Mouse (Mus musculus) liver, postnatal 0 days (tissue): ENCODE measurements around the gene Ackr4.

Experiments used
- CTCF ChIP-seq: sonication (generic); IDR thresholded peaks from 2 replicates; pipeline ENCODE4 v1.5.1; 2016; ENCODE audit warnings: antibody characterized with exemption, low read depth
- EP300 ChIP-seq: IDR thresholded peaks from 2 replicates; pipeline ENCODE4 v1.6.1; 2016; ENCODE audit warnings: antibody characterized with exemption, low read depth, mild to moderate bottlenecking

DNA sequence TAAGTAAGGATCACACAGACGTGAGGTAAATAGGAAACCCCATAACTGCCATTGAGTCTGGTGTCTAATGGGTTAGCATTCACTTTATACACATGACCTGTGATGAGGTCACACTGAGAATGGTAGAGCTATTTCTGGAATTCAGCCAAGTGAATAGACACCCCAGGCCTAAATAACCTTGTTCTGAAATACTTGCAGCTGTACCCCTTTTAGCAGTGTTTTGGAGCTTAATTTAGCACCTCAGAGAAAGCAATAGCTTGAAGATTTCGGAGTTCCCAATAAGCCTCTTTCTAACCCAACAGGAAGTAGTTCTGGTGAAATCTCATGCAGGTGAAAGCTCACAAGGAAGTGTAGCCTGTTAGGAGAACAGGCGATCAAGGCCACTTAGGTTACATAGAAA lies at the start of gene Ackr4:
- no peak for TF ChIP-seq CTCF
- no peak for TF ChIP-seq EP300
